Mouse (Mus musculus) right cerebral cortex, postnatal 10 days (tissue): ENCODE data around the gene Xxylt1.

Source experiments
- DNase-seq, 2 experiments: peaks; one replicate each; pipeline ENCODE4 v3.0.0; 2021; ENCODE audit warnings: low spot score in 2 of 2

Xxylt1 gene

GRCm38 (mm10) chr16:31024221-31024620 lies 57.0 kb downstream of the Xxylt1 start:
- no peak for DNase-seq

DNA sequence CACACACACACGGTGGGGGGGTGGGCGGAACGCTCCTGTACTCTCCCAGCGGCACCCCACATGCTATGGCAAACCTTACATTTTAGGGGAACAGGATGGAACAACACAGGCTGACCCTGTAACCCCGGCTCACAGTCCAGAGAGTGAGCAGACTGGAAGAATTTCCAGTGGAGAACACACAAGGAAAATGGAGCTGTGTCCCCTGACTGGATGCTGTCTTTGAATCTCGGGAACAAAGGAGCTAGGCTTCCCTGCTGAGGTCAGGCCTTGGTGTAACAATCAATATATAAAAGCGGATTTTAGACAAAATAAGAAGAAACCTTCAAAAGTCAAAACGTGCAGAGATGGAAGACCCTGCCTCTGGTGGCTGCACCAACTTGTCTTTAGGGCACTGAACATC lies 57.4 kb downstream of the Xxylt1 start:
- no peak for DNase-seq

DNA sequence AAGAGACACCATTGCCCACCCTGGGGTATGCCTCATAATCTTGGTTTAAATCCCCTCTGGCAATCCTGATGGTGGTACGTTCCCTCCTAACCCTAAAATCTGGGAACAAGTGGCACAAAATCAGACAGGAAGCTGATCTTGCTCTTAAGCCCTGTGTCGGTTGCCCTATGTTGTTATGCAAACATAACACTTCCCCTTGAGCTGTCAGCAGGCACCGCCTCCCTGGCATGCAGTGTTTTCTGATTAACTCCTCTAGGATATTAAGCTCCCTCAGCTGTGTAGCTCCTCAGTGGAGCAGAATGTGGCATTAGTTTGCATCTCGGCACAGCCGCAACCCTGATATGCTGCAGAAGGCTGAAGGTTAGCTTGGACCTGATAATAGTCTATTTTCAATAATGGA lies 58.9 kb downstream of the Xxylt1 start:
- no peak for DNase-seq

DNA sequence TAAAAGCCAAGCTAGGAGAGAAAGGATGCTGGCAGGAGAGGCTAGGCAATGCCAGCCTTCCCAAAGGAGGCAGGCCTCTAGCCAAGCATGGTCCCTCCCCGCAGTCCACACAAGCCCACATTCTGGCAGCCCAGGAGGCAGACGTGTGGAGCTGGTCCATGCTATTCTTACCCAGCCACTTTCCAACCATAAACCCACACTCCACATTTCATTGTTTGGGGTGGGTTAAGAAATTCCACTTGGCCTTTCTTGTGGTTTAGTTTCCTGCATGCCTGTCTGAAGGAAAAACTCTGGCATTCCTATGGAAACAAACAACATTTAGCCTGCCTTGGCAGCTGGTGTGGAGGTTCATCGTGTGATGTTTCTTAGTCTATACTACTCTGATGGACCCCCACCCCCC lies 61.7 kb downstream of the Xxylt1 start:
- DNase-seq, result no peak

DNA sequence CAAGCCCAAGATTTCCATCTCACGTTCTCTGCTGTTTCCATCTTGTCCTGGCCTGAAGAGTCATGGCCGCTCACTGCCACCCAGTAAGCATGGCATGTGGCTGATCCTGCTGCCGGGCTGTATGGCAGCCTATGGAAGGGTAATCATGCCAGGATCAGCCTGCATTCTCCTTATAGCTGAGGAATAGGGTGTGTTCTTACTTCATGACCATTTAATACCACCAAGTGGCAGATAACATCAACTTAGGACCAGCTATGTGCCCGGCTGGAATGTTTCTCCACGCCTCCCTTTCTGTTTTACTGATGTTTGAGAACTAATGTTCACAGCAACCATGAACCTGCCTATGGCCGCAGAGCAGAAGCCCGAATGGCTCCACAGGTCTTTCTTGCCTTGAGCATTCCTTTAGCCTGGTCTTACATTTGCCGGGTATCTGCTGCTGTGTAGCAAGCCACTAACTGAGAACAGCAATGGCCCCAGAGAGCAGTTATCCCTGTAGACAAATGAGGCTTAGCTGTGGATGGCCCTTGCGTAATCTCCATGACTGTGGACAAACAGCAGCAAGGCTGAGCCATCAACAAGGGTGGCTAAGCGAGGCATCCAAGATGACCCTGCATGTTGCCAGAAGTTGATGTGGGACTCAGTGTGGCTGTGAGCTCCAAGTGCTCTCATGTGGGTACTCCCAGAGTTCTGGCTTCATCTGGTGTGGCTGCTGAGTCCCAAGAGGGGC lies 63.4 kb downstream of the Xxylt1 start:
- no peak for DNase-seq

GRCm38 (mm10) chr16:31016669-31017068 lies 64.6 kb downstream of the Xxylt1 start:
- no peak for DNase-seq

- no peak for DNase-seq
These were observed 65.1 kb downstream of the Xxylt1 start for GRCm38 (mm10) chr16:31016169-31016568.

DNA sequence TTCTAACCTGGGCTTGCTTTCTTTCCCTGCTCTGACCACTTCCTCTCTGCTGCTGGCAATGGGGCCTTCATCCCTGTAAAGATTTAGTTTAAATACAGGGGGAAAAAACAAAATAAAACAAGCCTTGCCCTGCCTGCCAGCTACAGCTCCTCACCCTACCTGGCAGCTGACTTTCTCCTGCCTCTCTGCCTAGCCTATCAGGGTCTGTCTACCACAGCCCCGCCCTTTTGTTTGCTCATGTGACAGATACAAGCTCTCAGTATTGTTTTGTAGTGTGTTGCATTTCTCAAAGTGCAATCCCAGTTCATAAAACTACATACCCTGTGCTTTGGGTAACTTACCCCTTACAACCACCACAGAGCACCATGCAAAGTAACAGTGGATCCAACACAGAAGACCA lies 66.0 kb downstream of the Xxylt1 start:
- DNase-seq, result no peak

- no peak for DNase-seq
These were observed 69.0 kb downstream of the Xxylt1 start for GRCm38 (mm10) chr16:31012236-31012635.

- DNase-seq, result no peak
These were observed 70.8 kb downstream of the Xxylt1 start for GRCm38 (mm10) chr16:31010443-31010842.

DNA sequence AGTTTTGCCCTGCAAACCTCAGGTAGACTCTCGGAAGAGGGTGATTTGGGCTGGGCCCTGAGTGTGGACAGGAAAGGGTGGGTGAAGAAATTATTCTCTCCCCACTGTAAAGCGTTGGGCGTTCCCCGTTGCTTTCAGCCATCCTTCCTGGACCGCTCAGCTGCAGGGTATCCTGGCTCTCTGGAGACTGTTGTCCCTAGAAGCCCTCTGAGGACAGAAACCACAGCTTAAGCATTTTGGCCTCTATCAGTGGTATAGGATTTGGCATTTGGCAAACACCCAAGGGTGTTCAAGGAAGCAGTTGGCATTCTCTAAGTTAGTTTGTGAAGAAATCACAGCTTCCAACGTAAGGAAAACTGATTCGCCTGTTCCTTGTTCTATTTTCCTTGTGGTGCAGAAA lies 72.9 kb downstream of the Xxylt1 start:
- DNase-seq, result no peak

DNA sequence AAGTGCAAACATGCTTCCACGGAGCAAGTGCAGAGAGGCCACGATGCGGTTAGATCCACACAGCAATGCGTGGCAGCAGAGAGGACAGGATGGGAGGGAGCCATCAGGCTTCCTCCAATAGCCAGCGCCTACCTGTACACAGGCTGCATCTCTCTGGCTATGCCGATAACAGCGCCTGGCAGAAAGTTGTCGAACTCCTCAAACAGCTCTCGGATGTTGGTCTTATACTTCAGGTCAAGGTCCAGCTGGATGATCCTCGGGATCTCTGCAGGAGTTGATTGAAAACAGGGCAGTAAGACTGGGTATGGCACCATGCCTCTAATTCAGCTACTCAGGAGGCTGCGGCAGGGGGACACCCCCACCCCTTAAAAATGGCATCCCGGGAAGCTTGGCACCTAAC lies 73.7 kb downstream of the Xxylt1 start:
- DNase-seq, result no peak

GRCm38 (mm10) chr16:31005693-31006092 lies 75.5 kb downstream of the Xxylt1 start:
- no peak for DNase-seq

DNA sequence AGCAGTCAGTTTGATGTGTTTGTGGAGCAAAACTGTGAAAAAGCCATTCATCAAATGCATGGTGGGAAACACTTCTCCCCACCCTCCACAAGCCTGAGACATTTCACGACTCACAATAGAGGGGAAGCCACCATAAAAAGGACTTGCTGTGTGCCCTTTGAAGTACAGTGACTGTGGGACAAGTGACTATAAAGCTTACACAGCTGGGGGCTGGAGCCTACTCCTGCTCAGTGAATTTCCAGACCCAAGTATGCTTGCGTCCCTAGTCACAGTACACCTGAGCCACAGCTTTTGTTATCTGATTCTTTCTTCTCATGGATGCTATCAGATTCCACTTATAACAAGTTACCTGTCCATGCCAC lies 76.9 kb downstream of the Xxylt1 start:
- no peak for DNase-seq

DNA sequence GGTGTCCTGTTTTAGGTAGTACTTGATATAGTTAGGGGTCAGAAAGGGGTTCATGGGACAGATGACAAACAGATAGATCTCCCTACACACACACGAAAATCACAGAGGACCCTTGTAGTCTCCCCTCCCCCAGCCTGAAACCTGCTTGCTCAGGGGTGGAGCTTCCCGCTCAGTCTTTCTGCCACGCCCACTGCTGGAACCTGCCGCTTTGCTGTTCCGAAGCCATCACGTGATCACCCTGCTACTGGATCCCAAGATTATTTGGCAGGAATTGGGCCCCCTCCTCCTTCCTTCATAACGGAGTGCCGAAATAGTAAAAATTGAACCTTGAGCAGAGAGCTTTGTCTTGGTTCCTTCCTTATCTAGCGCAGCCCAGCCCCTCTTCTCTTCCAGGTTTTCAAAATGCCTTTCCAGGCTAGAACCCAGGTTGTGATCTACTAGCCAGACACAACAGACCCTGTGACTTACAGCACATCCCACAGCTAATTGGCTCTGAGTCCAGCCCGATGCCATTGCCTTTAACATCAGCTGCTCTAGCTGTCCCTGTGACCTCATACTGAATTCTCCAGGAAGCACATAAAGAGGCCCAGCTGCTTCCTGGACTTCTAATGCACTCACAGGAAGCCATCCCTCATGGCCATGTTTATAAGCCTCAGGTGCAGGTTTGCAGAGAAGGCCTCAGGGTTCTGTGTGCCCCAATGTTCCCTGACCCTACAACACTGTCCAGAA lies 77.5 kb downstream of the Xxylt1 start:
- DNase-seq, result peak; percentile 48 to 58

DNA sequence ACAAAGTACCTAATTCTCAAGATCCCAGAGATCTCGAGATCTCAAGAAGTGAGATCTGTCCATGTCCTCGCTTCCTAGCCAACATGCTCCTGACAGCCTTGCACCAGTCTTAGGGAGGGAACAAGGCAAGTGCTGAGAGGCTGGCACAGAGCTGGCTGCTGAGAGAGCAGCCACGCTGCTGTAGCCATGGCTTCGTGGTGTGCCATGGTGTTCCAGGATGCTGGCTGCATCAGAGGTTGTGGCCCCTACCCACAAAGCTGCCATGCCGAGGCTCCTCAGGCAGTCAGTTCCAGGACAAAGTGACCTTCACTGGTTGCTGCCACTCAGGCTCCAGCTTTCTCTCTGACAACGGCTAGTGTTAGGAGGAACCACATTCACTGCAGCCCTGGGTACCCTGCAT lies 78.3 kb downstream of the Xxylt1 start:
- peak; percentile 44 to 56 for DNase-seq

DNA sequence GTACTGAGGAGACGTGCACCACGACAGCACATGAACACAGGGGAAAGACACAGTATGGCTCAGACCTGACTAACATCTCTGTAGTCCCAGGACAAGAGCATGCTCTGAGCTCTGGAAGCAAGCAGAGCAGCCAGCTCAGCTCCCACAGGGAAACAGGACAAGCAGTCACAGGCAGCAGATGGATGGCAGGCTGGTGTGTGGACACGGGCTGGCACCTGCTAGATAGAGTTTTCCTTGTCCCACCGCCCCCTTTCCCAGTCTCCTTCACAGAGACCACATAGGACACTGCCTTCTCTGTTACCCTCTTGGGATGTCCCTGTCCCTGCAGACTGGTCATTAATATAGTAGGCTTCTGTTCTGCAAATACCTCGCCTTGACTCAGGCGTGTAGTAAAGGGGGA lies 79.1 kb downstream of the Xxylt1 start:
- DNase-seq, result peak; percentile 61 to 78

GRCm38 (mm10) chr16:30998711-30999110 lies 82.5 kb downstream of the Xxylt1 start:
- DNase-seq, result no peak

- no peak for DNase-seq
These were observed 83.2 kb downstream of the Xxylt1 start for GRCm38 (mm10) chr16:30998048-30998447.

DNA sequence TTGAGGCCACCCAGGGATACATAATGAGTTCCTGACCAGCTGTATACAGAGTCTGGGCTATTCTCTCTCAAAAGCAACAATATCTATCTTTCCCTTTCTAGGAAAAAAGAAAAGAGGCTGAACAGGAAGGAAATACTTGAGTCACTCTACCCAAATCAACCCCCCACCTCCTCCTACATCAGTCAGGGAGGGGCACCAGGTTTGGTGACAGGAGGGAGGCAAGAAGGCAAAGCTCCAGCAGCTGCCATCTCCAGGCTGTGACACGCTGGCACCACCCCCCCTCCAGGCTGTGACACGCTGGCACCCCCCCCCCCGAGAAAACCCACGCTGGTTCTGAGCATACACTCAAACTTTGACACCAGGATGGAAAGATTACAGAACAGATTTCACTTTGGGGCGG lies 85.8 kb downstream of the Xxylt1 start:
- no peak for DNase-seq

DNA sequence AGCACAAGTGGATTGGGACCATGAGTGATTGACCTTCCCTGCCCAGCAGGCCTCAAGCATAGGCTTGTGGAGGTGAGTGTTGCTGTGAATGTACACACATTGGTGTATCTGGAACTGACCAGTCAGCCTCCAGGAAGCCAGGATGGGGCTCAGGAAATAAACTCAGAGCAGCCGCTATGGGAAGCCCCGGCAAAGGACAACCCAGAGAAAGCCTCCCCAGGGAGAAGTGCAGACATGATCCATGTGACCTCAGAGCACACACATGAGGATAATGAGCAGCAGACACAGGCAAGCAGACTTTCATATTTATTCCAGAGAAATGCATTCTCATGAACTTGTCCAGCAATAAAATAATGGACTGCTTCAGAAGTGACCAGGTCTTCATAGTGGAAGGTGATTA lies 86.4 kb downstream of the Xxylt1 start:
- DNase-seq, result no peak

DNA sequence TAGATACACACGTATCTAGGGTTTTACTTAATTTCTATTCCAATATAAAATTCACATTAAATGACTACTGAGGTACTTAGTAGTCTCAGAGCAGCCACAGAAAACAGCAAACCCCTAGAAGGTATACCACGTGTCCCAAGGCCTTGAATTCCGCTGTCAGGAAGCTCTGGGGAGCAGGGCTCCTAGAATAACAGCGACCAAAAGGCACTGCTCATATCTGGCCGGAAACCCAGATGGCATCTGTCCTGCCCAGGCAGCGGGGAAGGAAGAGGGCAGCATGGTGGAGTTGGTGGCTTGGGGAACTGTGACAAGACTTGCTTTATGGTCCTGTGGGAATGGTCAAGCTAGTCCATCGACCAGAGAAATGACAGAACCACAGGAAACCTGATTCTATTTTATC lies 86.9 kb downstream of the Xxylt1 start:
- DNase-seq, result no peak

DNA sequence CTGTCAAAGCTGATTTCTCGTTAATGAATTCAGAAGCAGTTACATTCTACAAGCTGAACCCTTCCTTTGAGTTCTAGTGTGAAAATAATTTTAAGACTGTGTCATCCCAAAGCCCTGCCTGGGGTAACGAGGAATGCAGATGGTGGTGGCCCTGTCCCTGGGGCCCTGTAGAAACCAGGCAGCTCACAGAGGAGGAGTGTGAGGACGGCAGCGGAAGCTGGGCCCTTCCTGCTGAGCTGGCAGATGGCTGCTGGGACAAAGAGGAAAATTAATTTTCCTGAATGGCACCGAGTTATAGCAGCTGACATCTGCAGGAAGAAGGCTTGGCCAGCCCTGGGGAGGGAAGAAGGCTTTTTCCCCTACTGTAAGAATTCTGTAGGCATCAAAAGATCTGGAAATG lies 88.7 kb downstream of the Xxylt1 start:
- DNase-seq, result no peak

DNA sequence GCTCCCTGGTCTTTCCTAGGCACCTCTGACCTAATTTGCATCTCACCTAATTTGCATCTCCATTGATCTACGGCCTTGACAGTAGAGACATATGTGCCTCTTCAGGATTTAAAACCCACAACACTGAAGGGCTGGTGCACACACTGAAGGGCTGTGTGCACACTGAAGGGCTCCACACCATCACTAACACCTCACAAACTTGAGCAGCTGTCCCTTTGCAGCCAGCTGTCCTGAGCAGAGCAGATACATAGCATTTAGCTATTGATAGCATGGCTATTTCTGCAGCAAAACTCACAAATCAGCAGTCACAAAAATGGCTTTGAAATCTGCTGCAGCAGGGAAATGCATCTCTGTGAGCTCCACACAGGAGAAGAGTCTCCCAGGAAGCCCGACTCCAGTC lies 90.6 kb downstream of the Xxylt1 start:
- no peak for DNase-seq
